ENCODE assay signal across 11 mouse cellular contexts in the genomic region with DNA sequence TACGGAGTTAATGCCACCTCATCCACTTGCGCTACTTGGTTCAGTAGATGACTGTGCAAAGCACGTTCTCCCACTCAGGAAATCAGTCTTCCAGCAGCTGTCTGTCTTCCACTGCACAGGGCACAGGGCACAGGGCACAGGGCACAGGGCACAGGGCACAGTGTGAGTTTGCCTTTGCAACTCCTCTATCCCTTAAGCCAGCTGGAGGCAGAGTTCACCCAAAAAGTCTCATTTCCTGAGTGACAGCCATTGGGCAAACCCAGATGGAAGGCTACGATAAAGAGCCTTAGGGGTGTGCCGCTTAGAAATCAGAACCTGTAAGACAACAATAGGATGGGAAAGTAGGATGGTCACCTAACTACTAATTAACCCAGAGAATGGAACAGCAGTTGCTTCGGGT.
DNase-seq lines count a peak whose midpoint lies in the region; ATAC-seq lines count a peak whose summit lies in the region.
"Had no signal": no experiment of that assay in that cellular context is flagged by ENCODE, and none has a peak within 500 bp of the region (broad histone marks: within the 10 kb centered on the region; RNA-seq: fewer than 3 reads in every experiment).

No protein-coding gene starts in this region.

- no peaks in the 10 kb centered on the region for H3K9me3 ChIP-seq in kidney, embryonic 16.5 days (ENCODE audit: low read length)
- H3K9me3 ChIP-seq in embryonic facial prominence, embryonic 13.5 days, result no peaks in the 10 kb centered on the region
- no peaks in the 10 kb centered on the region for H3K9me3 ChIP-seq in hindbrain, embryonic 12.5 days (replicated peaks)
- H3K9me3 ChIP-seq in liver, embryonic 12.5 days (replicated peaks), result no peaks in the 10 kb centered on the region
- H3K9me3 ChIP-seq: embryonic facial prominence, embryonic 15.5 days; heart, embryonic 15.5 days; limb, embryonic 12.5 days had no signal

- no peak for DNase-seq in kidney, postnatal 4 days
- DNase-seq in thymus, postnatal 4 days, result no peak
- no peak for DNase-seq in spleen, postnatal 14 days (ENCODE audit: low spot score in 2 of 2)

- no peaks in the 10 kb centered on the region for H3K4me1 ChIP-seq in kidney, embryonic 16.5 days (ENCODE audit: insufficient read depth, low read length)
- H3K4me1 ChIP-seq in embryonic facial prominence, embryonic 13.5 days, result peaks cover 13% of the 10 kb centered on the region
- peaks cover 5% of the 10 kb centered on the region; the same call in 1 of the 2 replicates for H3K4me1 ChIP-seq in hindbrain, embryonic 12.5 days
- H3K4me1 ChIP-seq in liver, embryonic 12.5 days, result peaks cover 10% of the 10 kb centered on the region
- H3K4me1 ChIP-seq: heart, embryonic 15.5 days had no signal

- H3K4me2 ChIP-seq in kidney, embryonic 16.5 days (replicated peaks; ENCODE audit: low read depth, low read length), result no peak overlapping the region
- H3K4me2 ChIP-seq in embryonic facial prominence, embryonic 13.5 days, result no peak overlapping the region
- no peak overlapping the region for H3K4me2 ChIP-seq in hindbrain, embryonic 12.5 days (replicated peaks)
- no peak overlapping the region for H3K4me2 ChIP-seq in liver, embryonic 12.5 days
- H3K4me2 ChIP-seq: embryonic facial prominence, embryonic 15.5 days; heart, embryonic 15.5 days; limb, embryonic 12.5 days had no signal

- H3K36me3 ChIP-seq in kidney, embryonic 16.5 days (ENCODE audit: insufficient read depth, low read length), result no peaks in the 10 kb centered on the region
- H3K36me3 ChIP-seq in embryonic facial prominence, embryonic 13.5 days, result no peaks in the 10 kb centered on the region
- H3K36me3 ChIP-seq in hindbrain, embryonic 12.5 days, result no peaks in the 10 kb centered on the region
- H3K36me3 ChIP-seq in liver, embryonic 12.5 days, result no peaks in the 10 kb centered on the region
- H3K36me3 ChIP-seq: embryonic facial prominence, embryonic 15.5 days; heart, embryonic 15.5 days; limb, embryonic 12.5 days had no signal

- no peak overlapping the region for H3K4me3 ChIP-seq in kidney, embryonic 16.5 days (ENCODE audit: low read length)
- H3K4me3 ChIP-seq in embryonic facial prominence, embryonic 13.5 days, result no peak overlapping the region
- H3K4me3 ChIP-seq in hindbrain, embryonic 12.5 days, result no peak overlapping the region
- no peak overlapping the region for H3K4me3 ChIP-seq in liver, embryonic 12.5 days
- H3K4me3 ChIP-seq: embryonic facial prominence, embryonic 15.5 days; heart, embryonic 15.5 days; limb, embryonic 12.5 days; myocyte had no signal

- 56% methylated on average over 6 of the region's 6 CpGs for WGBS in kidney, embryonic 16.5 days
- 35% methylated on average over 6 of the region's 6 CpGs for WGBS in embryonic facial prominence, embryonic 13.5 days
- 59% methylated on average over 6 of the region's 6 CpGs for WGBS in hindbrain, embryonic 12.5 days
- WGBS in liver, embryonic 12.5 days (ENCODE audit: insufficient replicate concordance), result 41% methylated on average over 6 of the region's 6 CpGs

- no peaks in the 10 kb centered on the region for H3K27me3 ChIP-seq in kidney, embryonic 16.5 days (ENCODE audit: insufficient read depth, low read length)
- no peaks in the 10 kb centered on the region for H3K27me3 ChIP-seq in embryonic facial prominence, embryonic 13.5 days
- no peaks in the 10 kb centered on the region for H3K27me3 ChIP-seq in hindbrain, embryonic 12.5 days
- no peaks in the 10 kb centered on the region for H3K27me3 ChIP-seq in liver, embryonic 12.5 days (replicated peaks)
- H3K27me3 ChIP-seq: embryonic facial prominence, embryonic 15.5 days; heart, embryonic 15.5 days; limb, embryonic 12.5 days had no signal

- no peak overlapping the region for H3K9ac ChIP-seq in kidney, embryonic 16.5 days (replicated peaks; ENCODE audit: low read length)
- H3K9ac ChIP-seq in embryonic facial prominence, embryonic 13.5 days, result no peak overlapping the region
- H3K9ac ChIP-seq in hindbrain, embryonic 12.5 days, result no peak overlapping the region
- H3K9ac ChIP-seq in liver, embryonic 12.5 days, result no peak overlapping the region
- H3K9ac ChIP-seq: embryonic facial prominence, embryonic 15.5 days; heart, embryonic 15.5 days; limb, embryonic 12.5 days had no signal

- peak; percentile 42; the same call in 1 of the 2 replicates for ATAC-seq in kidney, embryonic 16.5 days (ENCODE audit: low FRiP score, low TSS enrichment)
- 0 out of 2 replicates have a peak, but pooled peaks have one; percentile 15 for ATAC-seq in embryonic facial prominence, embryonic 13.5 days (ENCODE audit: insufficient number of reproducible peaks, insufficient read depth, low FRiP score, low TSS enrichment, low read depth)
- peak; percentile 23; the same call in 1 of the 2 replicates for ATAC-seq in hindbrain, embryonic 12.5 days (ENCODE audit: low FRiP score)
- peak; percentile 37; the same call in 1 of the 2 replicates for ATAC-seq in liver, embryonic 12.5 days

- H3K27ac ChIP-seq in kidney, embryonic 16.5 days (ENCODE audit: low read length), result no peak overlapping the region
- H3K27ac ChIP-seq in embryonic facial prominence, embryonic 13.5 days, result no peak overlapping the region
- H3K27ac ChIP-seq in hindbrain, embryonic 12.5 days, result no peak overlapping the region
- H3K27ac ChIP-seq in liver, embryonic 12.5 days, result no peak overlapping the region
- H3K27ac ChIP-seq: embryonic facial prominence, embryonic 15.5 days; heart, embryonic 15.5 days; limb, embryonic 12.5 days had no signal
